Comparison of ENCODE assay signal across 19 mouse cellular contexts in genomic region chr7:100991972-100992371, GRCm38 (mm10). TPM values are rescaled to one million over a fixed set of nuclear protein-coding genes. Genes with fewer than 3 reads are reported as not detected.
DNase-seq lines count a peak whose midpoint lies in the region; ATAC-seq and TF ChIP-seq lines count a peak whose summit lies in the region.
"Had no signal": no experiment of that assay in that cellular context is flagged by ENCODE, and none has a peak within 500 bp of the region (broad histone marks: within the 10 kb centered on the region; RNA-seq: fewer than 3 reads in every experiment).

No protein-coding gene starts in this region.

- no peak overlapping the region for H3K4me3 ChIP-seq in gastrocnemius, adult 2 months
- H3K4me3 ChIP-seq: hindbrain, embryonic 12.5 days; intestine, embryonic 15.5 days; lung, embryonic 15.5 days; midbrain, embryonic 12.5 days had no signal

- no peak for TF ChIP-seq CTCF in gastrocnemius, adult 2 months (IDR thresholded peaks at IDR 0.05)

- ATAC-seq in common myeloid progenitor, adult 5-6 weeks (replicated peaks; ENCODE audit: low read depth, poor library complexity, severe bottlenecking) = peak; percentile 60
- ATAC-seq in megakaryocyte, adult 5-6 weeks (ENCODE audit: poor library complexity, severe bottlenecking) = peak; percentile 87
- ATAC-seq: intestine, embryonic 15.5 days had no signal

- intact Hi-C loops in gastrocnemius, adult 2 months (cut with DNase I) = no loop called here

- DNase-seq in gastrocnemius, adult 2 months = no peak
- no peak for DNase-seq in gastrocnemius, postnatal 10 days
- DNase-seq in 3T3-L1 (ENCODE audit: low read depth, low spot score) = peak; percentile 14
- no peak for DNase-seq in adrenal gland, postnatal 14 days
- no peak for DNase-seq in retina, embryonic 14.5 days (ENCODE audit: low spot score)
- no peak for DNase-seq in right cerebral cortex, adult 18-20 months
- DNase-seq: adrenal gland, postnatal 25 days; B cell, adult 2 months; cerebellum, postnatal 14 days; gastrocnemius, postnatal 14 days; right cerebral cortex, postnatal 4 days; thymus, postnatal 36 days had no signal

- peak overlapping the region; percentile 91 for H3K27ac ChIP-seq in gastrocnemius, adult 2 months
- H3K27ac ChIP-seq: hindbrain, embryonic 12.5 days; intestine, embryonic 15.5 days; kidney, postnatal 0 days; midbrain, embryonic 12.5 days had no signal

RNA-seq across cellular contexts. Expression of gene P2ry6, which starts 17.5 kb away (rescaled TPM):
- 1 to 10 TPM in 1 of 2 experiments, under 1 TPM in 1; 0.82 to 1.4 TPM for total RNA-seq in gastrocnemius, adult 2 months (2021)
- 1 to 10 TPM; 2.3 to 4.0 TPM for total RNA-seq in gastrocnemius, postnatal 10 days (2021)
- not detected in 2 replicates for total RNA-seq in common myeloid progenitor, adult 5-6 weeks (2017)
- 32.8 and 34.2 TPM in 2 replicates for total RNA-seq in megakaryocyte, adult 5-6 weeks (2015)
- 12.0 and 12.9 TPM in 2 replicates for total RNA-seq in megakaryocyte, adult 5-6 weeks (2017)
- 2.4 and 4.8 TPM in 2 replicates for total RNA-seq in adrenal gland, postnatal 14 days (2021)

RNA-seq across cellular contexts. Expression of gene P2ry2, which starts 20.7 kb away (rescaled TPM):
- total RNA-seq in gastrocnemius, adult 2 months (2021) = 10 to 100 TPM; 29.5 to 41.7 TPM
- total RNA-seq in gastrocnemius, postnatal 10 days (2021) = 10 to 100 TPM; 56.5 to 57.9 TPM
- 7.8 and 8.8 TPM in 2 replicates for total RNA-seq in common myeloid progenitor, adult 5-6 weeks (2017)
- 1.6 and 2.1 TPM in 2 replicates for total RNA-seq in megakaryocyte, adult 5-6 weeks (2015)
- 3.6 and 3.7 TPM in 2 replicates for total RNA-seq in megakaryocyte, adult 5-6 weeks (2017)
- total RNA-seq in adrenal gland, postnatal 14 days (2021) = 4.3 and 5.0 TPM in 2 replicates
